Mouse (Mus musculus): ENCODE data around the gene Krt14.

Gene Krt14

GRCm38 (mm10) chr11:100164392-100164791 is 43.0 kb downstream of the Krt14 start:
- no peak for DNase-seq (ENCODE audit: low read depth)

- no peak for DNase-seq (ENCODE audit: low read depth)
Measured at GRCm38 (mm10) chr11:100157908-100158477, 49.4 kb downstream of the Krt14 start.

DNA sequence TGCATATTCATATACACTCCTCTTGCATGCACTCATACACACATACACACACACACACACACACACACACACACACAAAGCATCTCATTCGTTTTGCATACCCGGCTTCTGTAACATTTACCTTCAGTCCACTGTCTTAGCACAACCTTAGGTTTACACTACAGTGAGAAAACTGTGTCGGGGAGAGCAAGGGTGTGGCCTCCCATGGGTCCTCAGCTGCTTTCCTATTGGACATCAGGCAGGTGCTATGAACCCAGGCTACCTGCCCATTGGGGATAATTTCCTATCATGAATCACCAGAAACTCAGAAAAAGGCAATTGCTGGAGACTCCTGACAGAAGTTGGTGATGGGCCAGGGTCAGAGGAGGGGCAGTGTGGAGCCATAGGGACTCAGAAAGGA is 50.0 kb downstream of the Krt14 start:
- DNase-seq (ENCODE audit: low read depth): no peak

DNA sequence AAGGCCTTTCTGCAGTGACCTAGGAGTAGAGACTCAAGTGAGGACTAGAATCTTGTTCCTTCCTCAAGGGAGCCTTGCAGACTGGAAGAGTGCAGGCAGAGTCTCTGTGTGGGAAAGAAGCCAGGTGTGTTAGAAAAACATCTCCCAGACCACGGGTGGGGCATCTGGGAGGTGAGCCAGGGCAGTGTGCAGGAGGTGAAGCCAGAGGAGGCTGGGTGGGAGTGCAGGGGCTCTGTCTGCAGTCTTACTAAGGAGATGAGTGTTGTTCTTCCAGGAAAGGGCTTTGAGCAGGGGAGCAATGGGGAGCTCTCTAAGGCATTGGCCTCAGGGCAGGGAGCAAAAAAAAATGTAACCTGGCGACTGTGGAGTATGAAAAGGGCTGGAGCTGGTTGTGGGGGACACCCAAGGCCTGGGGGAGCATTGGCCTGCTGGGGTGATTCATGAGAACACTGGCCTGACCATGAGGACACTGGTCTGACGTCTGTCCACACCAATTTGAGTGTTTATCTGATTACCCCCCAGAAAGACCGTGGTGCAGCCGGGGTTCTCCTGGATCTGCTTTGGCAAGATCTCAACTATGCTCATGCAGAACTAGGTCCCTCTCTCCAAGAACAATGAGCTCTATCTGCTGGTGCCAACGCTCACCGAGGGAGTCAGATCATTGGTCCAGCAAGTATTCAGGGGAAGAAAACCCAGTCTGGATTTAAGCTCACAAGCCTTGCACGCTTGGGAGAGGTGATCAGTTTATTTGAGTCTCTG is 51.7 kb downstream of the Krt14 start:
- no peak for DNase-seq (ENCODE audit: low read depth)
